Mouse (Mus musculus) ovary, postnatal 14 days (tissue): ENCODE measurements around the gene Dnah7a.
"Not testable (repeated sequence)": the region's sequence is repeated elsewhere in the genome, so short reads cannot be mapped to it uniquely, and the experiment has no call there.

ENCODE experiments used
- DNase-seq: peaks from one replicate; pipeline ENCODE4 v3.0.0; 2022; ENCODE audit warnings: low spot score

The Dnah7a gene

DNA sequence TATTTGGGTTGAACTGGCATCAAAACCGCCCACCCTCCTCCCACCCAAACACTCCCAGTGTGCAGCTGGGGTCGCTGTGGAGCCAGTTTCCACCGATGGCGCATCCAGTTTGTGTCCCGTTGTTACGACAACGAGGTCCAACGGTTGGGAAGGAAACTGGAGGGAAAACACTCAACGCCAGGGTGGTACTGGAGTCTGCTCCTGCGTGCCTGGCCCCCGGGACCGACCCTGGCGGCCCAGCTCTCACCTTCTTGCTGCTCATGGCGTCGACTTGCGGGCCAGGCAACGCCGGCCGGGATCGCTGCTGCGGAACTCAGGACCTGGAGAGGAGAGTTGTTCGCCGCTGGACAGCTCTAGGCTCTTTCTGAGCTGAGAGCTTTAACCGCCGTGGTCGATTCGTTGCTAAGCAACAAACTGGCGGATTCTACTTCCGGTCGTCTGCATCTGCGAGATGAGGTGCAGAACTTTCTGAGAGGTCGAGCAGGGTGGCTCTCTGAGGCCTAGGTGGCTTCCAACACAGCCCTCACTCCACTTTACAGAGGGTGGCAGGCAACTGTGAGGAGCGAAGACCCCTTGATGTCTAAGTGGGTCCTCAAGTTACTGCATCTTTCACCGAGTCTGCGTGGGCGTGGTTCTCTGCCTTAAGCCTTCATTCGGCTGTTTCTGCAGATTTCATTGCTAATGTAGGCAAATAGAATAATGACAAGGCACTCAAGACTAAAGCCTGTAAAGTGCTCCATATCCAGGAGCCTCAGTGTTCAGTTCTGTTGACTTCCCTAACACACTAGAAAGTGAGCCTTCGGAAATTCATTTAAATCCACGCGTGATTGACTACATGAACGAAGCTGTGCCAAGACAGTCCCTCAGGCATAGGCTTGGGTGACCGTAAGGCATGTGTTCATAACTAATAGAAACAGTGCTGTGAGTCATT is at the start of gene Dnah7a:
Dnah7a (minus strand) TSS at position 354 of the 931 bp plus-strand sequence.
- peak; percentile 6 for DNase-seq

DNA sequence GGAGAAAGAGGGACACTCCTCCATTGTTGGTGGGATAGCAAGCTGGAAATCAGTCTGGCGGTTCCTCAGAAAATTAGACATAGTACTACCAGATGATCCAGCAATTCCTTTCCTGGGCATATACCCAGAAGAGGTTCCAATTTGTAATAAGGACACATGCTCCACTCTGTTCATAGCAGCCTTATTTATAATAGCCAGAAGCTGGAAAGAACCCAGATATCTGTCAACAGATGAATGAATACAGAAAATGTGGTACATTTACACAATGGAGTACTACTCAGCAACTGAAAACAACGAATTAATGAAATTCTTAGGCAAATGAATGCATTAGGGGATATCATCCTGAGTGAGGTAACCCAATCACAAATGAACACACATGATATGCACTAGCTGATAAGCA is 46.9 kb upstream of the Dnah7a start:
- DNase-seq = not testable (repeated sequence)

DNA sequence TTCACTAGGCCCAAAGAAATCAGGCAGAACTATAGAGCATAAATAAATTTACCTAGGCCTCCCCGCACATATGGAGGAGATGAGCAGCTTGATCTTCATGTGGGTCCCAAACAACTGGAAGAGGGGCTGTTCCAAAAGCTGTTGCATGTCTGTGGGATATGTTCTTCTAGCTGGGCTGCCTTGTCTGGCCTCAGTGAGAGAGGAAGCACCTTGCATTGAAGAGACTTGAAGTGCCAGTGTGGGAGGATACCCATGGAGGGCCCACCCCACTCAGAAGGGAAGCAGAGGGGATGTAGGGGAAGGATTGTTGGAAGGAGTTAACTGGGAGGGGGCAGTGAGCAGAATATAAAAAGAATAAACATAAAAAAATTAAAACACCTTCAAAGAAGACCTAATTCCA is 44.6 kb upstream of the Dnah7a start:
- no peak for DNase-seq

DNA sequence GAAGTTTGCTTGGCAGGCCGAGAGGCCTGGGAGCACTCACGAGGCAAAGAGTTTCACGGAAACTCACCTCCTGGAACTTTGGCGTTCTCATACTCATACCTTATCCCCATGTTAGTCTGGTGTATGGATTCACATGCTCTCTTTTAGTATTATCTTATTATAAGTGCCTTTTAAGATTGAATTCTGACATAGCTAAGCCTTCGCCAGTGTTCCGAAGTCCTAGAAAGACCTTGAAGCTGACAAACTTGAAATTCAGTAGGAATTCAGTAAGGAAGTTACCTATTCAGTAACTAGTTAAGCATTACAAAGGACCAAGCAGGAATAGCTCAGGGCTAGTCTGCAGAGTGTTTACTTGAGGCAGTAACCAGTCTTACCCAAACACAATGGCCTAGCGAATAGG is 44.1 kb upstream of the Dnah7a start:
- not testable (repeated sequence) for DNase-seq

DNA sequence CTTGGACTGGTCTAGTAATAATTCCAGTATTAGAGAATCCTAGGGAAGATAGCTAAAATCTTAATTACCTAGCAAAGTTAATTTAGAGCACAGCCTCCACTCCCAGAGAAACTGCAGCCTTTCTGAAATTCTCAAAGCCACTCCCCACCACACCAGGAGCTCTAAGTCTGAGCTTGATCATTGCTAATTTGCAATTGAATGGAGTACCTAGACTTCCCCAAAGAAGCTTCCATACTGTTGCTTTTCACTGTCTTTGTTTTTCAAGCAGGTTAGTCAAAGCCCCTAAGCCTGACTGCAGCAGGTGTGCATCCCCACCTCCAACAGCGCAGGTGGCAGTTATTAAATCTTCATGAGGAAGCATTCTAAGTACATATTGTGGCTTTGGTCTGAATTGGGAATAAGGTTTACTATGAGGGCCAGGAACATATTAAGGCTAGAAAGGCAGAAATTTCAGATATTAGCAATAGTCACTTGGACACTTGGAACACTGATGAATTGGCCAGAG is 43.3 kb upstream of the Dnah7a start:
- DNase-seq = not testable (repeated sequence)

DNA sequence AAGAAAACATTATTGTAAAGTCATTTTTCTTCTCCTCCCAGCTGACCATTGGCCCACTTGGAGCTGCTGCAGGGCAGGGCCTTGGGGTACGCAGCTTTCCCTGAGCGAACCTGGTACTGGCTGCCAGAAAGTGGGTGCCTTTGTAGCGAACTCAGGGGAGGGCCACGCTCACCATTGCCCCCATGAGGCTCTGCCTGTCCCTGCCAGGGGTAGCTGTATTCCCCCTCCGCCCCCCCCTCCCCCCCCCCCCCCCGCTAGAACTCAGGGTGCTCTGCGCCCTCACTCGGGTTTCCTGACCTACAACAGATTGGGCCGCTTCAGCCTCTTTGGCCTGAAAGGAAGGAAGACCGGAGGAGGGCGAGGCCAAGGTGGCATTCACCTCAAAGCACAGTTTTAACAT is 42.0 kb upstream of the Dnah7a start:
- no peak for DNase-seq

DNA sequence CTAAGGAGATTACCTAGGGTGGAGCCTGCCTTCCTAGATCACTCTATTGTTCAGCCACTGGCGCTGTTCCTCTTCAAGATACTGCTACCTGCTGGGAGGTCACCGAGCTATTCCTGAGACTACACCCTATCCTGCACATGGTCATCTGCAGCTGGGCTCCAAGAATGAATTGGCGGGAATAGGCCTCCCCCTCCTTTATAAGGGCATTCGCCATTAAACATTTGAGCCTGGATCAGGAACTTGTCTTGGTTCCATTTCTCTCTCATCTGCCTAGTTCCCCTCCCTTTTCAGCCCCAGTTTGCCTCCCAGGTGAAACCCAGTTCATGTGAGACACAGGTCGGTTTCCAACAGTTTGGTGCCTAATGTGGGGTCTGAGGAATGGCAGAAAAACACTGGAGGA is 39.4 kb upstream of the Dnah7a start:
- DNase-seq = no peak

DNA sequence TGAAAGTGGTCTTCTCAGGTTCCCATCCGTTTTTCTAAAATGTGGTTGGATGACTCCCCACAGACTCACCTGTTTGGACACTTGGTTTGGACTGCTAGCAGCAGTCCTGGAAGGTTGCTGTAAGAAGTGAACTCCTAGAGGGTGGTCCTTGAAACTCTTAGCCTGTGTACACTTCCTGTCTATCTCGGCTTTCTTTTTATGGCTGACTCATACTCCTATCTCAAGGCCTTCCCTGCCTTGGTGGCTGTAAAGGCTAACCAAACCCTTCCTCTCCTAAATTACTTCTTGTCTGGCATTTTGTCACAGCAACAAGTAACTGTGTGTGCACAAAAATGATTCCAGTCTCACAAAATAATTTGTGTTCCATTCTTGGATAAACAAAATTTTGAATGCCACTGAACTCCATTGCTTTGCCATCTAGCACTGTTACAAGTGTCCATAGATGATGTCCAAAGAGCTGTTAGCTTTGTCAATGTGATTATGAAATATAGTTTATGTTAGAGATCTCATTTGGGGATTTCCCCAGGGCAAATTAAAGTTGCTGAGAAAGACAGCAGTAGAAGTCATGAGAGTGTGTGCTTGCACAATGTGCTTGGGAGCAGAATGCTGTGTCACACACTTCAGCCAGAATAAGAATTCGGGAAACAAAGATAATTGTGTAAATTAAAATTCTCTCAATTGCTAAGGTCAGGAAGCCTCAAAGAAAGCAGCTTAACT is 35.3 kb upstream of the Dnah7a start:
- no peak for DNase-seq

DNA sequence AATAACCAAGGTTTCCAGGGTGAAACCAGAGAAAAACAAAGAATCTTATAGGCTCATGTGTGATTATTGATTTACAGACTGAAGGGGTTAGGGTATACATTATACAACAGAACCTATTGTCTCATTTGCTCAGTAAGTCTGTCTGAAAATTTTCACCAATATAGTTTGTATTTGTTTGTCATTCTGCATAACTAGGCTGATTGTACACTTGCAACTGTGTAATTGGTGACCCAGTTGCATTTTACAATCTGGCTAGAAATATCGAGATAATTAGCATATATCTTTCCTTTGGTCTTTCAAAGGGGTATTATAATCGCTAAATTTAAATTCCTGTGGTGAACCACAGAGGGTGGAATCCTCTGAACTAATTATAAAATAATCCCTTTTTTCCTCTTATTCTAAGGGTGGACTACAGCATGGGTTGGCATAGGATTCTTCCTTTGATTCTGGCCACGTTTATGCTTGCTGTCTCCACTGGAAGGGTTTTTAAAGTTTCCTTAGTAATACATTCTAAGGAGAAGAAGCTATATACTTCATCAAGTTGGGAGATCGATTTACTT is 34.3 kb upstream of the Dnah7a start:
- DNase-seq = no peak

DNA sequence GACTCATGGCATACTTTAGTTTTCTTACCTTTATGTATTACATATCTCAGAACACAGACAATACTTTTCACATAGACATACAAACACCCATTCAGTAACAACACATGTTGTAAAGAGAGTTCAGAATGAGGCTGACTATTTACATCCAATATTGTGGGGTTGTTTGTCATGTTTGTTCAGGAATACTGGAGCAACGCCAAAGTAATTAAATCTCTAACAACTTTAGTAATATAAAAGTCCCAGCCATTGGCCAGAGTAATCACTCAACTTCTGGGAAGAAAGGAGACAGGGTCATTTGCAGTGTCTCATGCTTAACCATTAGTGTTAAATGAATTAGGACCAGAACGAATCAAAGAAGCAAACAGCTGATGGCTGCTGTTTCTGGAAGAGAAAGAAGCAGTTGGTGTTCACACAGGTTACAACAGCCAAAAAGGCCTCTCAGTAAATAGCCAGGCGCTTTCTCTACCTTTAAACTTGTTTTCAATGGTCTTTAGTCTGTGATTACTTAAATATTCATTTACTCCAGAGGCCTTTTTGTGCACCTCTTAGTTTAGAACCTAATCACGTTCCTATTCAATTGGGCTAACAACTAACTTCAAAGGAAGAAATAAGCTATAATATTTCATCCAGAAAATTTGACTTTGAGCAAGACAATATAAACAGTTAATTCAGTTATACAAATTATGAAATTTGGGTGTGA is 33.6 kb upstream of the Dnah7a start:
- not testable (repeated sequence) for DNase-seq

DNA sequence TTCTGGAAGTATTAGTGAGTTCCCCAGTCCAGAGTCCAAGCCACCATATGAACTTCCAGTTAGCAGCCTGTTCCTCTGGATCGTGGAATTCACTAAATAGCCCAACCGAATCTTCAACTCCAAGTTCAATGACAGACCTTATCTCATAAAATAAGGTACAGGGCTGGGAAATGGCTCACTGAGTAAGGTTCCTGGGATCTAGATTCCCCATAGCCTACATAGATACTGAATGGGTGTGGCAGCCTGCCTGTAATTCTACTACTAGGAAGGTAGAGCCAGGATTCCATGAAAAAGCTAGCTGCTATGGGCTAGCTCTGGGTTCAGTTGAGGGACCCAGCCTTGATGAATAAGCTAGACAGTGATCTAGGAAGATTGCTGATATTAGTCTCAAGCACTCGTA is 30.0 kb upstream of the Dnah7a start:
- no peak for DNase-seq

DNA sequence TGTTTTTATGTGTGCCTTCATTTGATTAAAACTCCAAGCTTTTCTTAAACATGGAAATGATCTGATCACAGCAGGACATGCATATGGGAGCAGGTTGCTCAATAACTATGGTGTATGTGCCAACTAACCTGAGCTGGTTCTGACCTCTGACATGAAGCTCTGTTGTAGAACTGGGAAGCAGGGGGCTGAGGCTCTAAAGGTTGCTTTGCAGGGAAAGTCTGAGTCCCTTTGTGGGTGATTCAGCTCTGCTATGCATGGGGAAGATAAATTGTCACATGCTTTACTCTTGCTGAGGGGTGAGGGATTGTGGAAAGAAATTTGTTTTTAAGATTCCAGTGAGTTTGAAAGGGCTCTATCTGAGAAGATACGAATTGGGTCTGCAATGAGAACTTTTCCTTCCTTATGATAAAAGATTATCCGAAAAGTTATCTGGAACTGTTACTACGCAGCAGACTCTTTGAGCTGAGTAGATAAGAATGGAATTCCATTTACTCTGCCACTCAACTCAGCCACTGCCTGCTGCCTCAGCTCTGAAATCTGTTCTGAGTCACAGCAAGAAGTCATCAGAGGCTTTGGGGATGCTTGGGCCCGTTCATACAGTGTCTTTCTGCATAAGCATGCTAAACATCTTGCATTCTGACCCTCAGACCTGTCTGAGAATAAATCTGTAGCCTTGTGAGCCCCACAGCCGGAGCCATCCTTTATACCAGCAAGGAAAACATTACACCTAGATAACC is 22.1 kb upstream of the Dnah7a start:
- DNase-seq = no peak

DNA sequence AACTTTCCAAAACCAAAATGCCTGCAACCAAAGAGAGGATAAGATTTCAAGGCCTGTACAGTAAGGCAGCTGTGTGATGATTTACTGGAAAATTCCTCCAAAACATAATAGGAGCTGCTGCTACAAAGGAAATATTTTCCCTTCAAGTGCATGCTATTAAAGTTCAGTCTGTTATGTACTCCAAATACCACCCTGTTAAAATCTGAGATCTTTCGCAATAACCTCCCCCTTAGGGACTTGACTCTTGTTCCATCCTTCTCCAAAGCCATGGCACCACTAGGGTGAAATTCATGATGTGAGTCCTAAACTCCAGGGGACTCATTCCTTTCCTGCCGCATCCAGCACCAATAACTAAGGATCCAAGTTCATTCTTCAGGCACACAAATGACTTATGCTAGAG is 20.3 kb upstream of the Dnah7a start:
- DNase-seq = no peak

DNA sequence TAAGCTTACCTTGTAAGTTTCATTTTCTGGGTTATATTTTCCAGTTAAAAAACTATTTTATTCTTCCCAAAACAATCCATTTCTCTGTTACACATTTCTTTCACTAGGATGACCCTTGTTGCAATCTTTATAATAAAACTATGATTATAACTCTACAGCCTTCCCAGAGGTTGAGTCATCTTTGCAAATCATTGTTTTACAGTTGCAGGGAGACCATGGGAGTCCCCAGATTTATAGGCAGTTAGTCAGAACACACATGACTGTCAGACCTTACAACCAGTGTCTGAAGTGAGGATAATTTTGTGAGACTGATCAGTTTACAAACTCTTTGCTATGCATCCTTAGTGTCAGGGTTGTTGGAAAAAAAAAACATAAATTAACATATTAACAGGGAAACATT is 14.8 kb upstream of the Dnah7a start:
- DNase-seq = no peak

DNA sequence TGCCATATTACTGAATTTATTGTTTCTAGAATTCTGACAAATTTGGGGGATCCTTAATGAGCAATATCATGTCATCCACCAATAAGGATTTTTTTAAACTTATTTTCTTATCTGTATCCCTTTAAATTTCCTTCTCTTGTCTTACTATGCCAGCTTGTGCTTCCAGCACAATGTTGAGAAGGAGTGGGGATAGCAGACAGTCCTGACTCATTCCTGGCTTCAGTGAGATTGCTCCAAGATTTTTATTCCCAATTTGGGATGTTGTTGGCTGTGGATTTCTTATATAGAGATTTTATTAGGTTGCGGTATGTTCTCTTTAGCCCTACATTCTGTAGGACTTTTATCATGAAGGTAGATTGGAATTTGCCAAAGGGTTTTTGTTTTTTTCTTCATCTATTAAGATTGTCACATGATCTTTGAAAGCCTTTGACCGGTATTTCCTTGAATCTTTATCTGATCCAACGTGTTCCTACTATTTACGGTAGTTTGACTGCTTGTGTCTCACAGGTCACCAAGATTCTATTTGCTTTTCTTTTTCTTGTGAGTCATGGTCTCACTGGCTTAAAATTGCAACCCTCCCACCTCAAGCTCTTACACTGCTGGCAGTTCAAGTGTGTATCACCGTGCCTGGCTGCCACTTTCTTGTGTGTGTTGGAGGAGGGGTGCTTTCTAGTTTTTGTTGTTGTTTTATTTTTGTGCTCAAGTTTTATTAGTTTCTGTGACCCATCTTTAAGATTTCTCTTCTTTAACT is 14.2 kb upstream of the Dnah7a start:
- no peak for DNase-seq

DNA sequence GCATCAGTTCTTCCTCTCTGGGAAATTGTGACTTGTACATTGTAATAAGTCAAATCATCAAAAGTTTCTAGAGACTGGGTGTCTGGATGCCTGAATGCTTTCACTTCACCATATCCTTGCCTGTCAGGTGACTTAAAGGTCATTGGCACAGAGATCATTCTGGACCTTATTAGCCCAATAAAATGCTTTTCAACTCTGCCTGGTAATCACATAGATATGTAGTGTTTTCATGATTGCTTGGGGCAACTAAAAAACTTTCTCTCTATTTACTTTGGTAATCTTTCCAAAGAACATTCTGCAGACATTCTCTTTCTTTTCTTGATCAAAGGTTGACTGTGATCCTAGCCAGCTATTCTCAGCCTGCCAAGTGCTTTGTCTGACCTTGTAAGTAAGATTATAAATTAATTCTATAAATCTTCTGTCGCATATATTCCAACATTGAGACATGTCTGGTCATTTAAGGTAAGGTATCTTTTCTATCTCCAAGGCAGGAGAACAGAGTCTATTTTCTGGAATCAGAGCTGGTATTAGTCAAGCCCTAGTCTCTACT is 9.5 kb upstream of the Dnah7a start:
- DNase-seq = no peak

DNA sequence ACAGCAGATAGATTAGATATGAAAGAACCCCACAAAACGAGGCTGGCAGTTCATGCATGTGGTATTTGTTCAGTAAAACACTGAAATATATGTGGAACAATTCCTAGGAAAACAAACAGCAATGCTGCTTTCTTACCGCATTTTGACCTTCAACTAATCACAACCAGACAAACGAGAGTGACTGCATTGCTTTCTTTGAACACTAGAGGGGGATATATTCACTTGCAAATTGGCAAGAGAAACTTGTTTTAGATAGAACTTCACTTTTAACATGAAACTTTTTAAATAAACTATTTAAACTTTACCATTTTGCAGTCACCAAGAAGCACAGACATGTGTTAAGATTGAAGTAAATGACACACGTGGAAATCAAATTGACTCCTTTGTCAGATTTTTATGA is 8.9 kb upstream of the Dnah7a start:
- peak; percentile 30 for DNase-seq

DNA sequence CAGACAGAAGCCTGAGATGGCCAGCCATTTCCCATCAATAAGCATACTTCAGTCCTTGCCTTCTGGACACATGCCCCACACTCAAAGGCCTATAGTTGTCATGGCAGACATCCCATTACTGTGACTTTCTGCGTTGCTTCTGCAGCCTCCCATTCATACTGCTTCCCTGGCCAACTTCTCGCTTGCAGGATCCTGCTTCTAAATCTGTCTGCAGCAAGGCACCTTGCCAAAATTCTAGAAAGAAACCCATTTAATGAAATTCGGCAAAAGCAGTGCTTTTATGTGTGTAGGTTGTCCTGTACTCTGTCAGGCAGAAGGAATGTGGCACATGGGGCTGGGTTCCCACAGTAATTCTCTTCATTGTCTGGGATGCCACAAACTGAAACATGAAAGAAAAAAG is 6.8 kb upstream of the Dnah7a start:
- not testable (repeated sequence) for DNase-seq

DNA sequence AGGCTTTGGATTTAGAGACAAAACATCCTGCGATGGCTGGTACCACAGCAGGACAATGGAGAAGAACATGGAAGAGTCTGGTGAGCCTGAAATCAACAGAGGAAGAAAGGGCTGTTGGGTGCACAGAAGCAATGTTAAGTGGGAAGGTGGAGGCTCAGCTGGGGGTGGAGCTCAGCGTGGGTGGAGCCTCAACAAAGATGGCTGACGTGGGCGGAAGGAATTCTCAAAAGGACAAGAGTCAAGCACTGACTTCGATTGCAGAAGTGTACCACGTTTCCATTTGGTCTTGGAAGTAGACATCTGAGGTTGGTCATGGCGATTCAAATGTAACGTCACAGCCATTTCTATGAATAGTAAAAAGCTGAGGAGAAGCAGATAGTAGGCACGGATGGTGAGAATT is 4.5 kb upstream of the Dnah7a start:
- DNase-seq = no peak

DNA sequence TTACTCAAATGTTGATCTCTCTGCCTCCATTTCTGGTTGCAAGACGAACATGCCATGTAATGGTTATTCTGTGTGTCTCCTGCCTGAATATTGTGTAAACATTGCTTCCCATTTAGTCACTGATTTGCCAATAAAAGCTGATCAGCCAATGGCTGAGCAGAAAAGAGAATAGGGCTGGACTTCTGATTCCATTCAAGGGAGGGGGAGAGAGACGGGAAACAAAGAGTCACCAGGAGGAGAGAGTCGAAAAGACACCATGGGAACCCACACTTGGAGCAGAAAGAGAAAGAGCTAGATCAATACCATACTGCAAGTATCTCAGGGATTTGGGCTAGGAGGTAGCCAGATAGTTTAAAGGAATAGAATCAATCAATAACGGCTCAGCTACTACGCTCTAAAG is 3.0 kb upstream of the Dnah7a start:
- DNase-seq = not testable (repeated sequence)
